Mouse (Mus musculus) layer of hippocampus, adult 2 months (tissue): ENCODE results near the gene Arid1b. TPM values are rescaled to one million over a fixed set of nuclear protein-coding genes. Genes with fewer than 3 reads are reported as not detected.
"Not testable (repeated sequence)": the region's sequence is repeated elsewhere in the genome, so short reads cannot be mapped to it uniquely, and the experiment has no call there.

Source experiments
- DNase-seq, 2 experiments: peaks; one replicate each; pipeline ENCODE4 v3.0.0; 2022; ENCODE audit warnings: low spot score in 2 of 2
- H3K27ac ChIP-seq: fragments of 200-600 bp; 2 replicates; pipeline ENCODE4 v1.8.1; 2022
- H3K4me3 ChIP-seq: fragments of 200-600 bp; 2 replicates; pipeline ENCODE4 v1.8.1; 2022; ENCODE audit warnings: mild to moderate bottlenecking
- CTCF ChIP-seq: fragments of 200-600 bp; conservative IDR thresholded peaks from 2 replicates; pipeline ENCODE4 v1.8.1; 2022; ENCODE audit warnings: antibody characterized with exemption, mild to moderate bottlenecking, moderate library complexity
- total RNA-seq, 2 experiments: library from RNA; stranded (reverse); gene quantifications; 2 replicates each; pipeline ENCODE4 v1.2.3; 2021

Gene Arid1b
- total RNA-seq, 2 experiments from 2014 or later, result 114 to 119 TPM

DNA sequence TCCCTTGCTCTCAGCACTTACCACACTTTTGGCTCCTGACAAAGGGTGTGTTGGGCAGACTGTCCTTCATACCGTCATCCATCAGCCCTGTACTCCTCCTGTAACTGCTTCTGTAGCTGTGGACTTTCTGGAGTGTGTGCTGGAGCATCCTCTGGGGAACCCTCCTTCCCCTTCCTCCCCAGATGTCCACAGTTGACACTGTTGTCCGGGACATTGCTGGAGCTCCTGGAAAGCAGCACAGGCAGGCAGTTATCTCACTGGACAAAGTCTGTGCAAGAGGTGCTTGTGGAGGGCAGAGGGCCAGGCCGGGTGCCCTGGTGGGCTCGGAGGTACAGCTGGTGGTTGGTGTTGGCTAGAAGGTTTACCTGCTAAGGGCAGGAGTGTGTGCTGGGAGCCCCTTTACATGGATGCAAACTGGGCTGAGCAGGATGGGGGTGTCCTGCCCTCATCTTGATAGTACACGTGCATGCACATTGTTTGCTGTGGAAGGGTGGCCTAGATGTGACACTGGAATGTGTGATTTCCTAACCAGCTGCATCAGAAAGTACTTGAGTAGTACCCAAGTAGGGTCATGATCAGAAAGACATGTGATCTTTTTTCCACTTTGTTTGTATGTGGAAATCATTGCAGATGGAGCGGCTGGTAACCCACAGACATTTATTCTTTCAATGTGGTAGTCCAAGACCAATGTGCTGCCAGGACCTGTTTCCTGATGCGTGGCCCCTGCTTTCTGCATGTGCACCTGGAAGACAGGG, 80.8 kb downstream of the Arid1b start:
- H3K4me3 ChIP-seq, result no peak overlapping the region
- no peak for DNase-seq
- TF ChIP-seq CTCF, result no peak
- H3K27ac ChIP-seq, result no peak overlapping the region

DNA sequence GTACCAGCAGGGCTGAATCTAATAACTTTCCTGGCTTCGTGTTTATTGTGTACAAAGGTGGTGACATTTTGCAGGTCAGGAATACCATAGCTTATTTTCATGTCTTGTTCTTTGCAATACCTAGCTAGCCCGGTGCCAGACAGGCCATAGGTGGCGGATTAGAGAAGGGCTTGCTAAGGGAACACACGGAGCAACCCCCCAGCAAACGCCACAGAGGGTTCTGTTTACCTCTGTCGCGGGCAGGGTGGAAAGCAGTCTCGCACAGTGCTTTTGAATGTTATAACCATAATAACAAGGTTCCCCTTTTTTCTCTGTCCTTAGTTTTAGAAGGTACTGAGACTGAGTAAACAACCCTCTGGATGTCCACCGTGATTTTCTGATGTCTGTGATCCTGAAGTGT, 83.9 kb downstream of the Arid1b start:
- no peak for TF ChIP-seq CTCF
- Histone ChIP-seq H3K27ac (peak overlapping the region; percentile 37), H3K4me3 (no peak overlapping the region)
- no peak for DNase-seq

DNA sequence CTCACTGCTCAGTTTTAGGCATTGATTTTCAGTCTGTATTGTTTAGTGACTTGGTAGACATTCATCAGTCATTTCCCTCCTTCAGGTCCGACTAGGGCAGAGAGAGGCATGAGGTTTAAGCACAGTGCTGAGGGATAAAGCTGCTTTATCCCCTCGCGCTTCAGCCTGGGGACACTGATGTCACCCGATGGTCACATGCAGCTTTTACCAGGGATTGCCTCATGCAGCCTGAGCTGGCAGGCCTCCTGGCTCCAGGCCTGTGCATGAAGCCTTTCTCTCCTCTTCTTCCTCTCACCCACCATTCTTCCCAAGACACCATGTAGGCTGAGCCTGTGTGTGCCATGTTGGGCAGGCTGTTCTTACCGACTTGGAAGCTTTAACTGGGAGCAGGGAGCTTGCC, 84.4 kb downstream of the Arid1b start:
- H3K27ac ChIP-seq, result peak overlapping the region; percentile 37
- H3K4me3 ChIP-seq, result no peak overlapping the region
- no peak for DNase-seq
- no peak for TF ChIP-seq CTCF

DNA sequence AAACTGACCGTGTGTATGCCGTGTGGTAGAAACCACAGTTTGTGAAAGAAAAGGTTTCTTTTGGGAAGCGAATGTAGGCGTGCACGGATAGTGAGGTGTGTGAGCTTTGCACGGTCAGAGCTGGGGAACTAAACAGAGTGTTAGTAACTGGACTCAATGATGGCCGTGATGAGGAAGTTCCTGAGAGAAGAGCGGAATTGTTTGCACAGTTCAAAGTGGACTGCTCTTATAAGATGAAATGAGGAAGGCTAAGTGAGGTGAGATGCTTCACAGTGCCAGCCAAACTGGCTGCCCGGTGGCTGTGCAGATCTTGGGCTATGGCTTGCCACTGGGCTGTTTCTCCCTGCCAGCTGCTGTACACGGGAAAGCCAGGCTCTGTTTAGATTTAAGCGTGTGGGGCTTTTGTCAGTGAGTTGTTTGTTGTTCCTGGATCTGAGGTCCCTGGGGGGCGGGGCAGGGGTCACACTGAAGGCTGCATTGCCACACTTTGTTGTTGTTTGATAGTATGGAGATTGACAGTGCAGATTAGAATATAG, 86.8 kb downstream of the Arid1b start:
- no peak for TF ChIP-seq CTCF

DNA sequence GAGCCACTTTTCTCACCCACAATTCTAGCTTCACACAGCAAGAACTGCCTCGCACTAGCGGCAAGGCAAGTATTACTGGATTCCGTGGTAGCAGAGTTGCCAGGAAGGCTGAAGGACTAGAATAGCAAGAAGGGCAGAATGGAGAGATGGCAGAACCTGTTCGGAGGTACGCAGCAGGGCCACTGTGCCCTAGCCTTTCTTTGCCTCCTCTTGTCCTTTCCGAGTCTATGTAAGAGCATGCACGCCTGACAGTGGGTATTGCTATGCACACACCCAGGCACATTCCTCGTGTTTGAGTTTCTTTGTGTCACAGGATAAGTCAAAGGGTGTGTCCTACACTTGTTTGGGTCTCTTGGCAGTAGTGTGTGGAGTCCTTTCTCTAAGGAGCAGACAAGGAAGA, 88.1 kb downstream of the Arid1b start:
- Histone ChIP-seq H3K27ac (peak overlapping the region; percentile 81), H3K4me3 (no peak overlapping the region)
- no peak for TF ChIP-seq CTCF
- DNase-seq, result no peak

More for the DNA sequence above, 86.8 kb downstream of the Arid1b start:
- Histone ChIP-seq H3K4me3 (no peak overlapping the region), H3K27ac (peak overlapping the region; percentile 81)
- DNase-seq, result no peak

DNA sequence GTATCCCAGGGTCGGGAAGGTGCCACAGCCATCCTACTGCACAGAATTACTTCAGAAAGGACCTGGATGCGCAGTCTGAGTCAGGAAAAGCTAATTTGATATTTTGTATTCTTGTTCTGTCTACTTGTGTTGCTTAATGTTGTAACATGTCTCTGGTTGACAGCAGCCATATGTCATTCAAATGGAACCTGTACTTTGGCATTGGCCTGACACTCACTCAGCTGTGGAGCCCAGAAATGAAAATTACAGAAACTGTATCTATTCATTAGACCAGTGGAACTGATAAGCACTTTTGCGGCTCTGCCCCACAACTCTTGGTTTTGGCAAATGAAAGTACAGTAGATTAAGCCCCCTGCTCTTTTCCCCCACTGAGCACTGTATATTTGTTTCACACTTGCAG, 89.4 kb downstream of the Arid1b start:
- no peak for TF ChIP-seq CTCF
- H3K27ac ChIP-seq, result peak overlapping the region; percentile 81
- no peak overlapping the region; the same call in 1 of the 2 replicates for H3K4me3 ChIP-seq
- no peak for DNase-seq

DNA sequence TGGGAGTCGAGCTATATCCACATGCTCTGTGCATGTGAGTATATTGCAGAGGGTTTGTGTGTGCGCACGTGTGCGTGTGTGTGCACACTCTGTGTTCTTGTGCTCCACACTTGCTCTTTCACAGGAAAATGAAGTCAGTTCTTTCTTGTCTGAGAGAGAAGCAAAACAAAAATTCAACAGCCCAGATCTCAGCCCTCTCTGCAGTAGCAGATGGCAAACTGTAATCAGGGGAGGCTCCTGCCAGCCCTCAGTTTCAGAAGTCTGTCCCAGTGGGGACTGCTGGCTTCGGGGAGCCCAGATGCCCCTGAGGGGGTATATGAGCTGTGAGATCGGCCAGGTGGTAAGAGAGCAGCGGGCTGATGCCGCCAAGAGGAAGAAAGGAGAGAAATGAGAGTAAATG, 90.0 kb downstream of the Arid1b start:
- DNase-seq, result peak; percentile 63 to 75
- Histone ChIP-seq H3K27ac (peak overlapping the region; percentile 81), H3K4me3 (no peak overlapping the region; the same call in 1 of the 2 replicates)
- no peak for TF ChIP-seq CTCF

DNA sequence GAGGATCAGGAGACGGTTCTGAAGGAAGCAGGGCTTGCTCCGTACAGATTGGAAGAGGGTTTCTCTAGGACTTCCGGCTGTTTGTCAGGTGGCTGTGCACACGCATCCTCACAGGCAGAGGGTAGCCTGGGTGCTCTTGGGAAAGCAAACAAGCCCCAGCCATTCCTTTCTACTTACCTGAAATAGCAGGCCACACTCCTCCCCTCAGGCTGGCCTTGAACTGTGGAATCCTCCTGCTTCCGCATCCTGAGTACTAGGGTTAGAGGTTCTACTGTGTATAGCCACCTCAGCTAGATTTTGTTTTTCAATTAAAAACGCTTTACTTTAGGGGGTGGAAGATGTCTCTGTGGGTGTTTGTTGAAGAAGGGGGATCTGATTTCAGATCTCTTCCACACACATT, 90.9 kb downstream of the Arid1b start:
- TF ChIP-seq CTCF, result no peak
- H3K27ac ChIP-seq, result peak overlapping the region; percentile 81

DNA sequence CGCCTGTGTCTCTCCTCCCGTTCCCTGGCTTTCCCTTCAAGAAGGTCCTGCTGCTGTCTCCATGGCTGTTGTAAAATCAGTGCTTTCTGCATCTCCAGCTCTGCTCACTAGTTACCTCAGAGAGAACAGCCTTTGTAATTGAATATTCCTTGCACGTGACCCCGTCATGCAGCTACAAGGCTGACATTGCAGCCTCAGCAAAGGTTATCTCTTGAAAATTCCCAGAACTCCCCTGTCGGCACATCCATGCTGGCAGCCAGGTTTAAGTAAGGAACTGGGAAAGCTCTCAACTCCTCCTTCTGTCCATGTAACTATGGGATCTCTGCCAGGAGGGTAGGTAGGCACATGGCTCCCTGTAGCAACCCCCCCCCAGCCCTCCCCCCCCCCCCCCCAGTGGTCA, 91.8 kb downstream of the Arid1b start:
- no peak overlapping the region for H3K4me3 ChIP-seq
- peak overlapping the region; percentile 64; the same call in 1 of the 2 replicates for H3K27ac ChIP-seq
- TF ChIP-seq CTCF, result no peak
- DNase-seq, result no peak

More for the DNA sequence above, 90.9 kb downstream of the Arid1b start:
- DNase-seq, result no peak
- H3K4me3 ChIP-seq, result no peak overlapping the region

DNA sequence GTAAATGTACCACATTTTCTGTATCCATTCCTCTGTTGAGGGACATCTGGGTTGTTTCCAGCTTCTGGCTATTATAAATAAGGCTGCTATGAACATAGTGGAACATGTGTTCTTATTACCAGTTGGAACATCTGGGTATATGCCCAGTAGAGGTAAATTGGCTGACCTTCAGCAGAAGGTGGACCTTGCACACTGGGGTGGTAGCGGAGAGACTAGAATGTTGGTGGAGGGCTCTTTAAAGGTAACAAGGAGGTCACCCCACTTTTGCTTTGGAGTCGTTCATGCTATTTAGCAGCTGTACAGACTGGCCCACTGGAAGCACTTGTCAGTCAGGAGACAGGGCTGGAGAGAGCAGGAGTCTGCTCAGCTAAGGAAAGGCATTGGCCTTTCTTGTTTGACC, 94.1 kb downstream of the Arid1b start:
- not testable (repeated sequence) for DNase-seq, H3K4me3 ChIP-seq, H3K27ac ChIP-seq

DNA sequence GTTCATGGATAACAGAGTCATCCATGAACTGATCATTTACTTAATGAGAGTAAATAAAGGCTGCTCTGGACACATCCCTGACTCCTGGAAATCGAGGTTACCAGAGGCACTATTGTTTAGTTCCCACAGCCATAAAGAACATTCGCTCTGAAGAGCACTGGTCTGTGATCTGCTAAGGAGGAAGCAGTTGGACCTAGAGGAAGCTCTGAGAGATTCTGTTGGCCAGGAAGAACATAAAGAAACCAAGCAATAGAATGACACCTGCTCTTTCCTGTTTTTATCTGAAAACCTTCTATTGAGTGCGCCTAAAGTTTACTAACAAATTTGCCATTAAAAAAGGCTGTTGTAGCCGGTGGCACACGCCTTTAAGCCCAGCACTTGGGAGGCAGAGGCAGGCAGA, 94.7 kb downstream of the Arid1b start:
- no peak for TF ChIP-seq CTCF
- no peak for DNase-seq
- Histone ChIP-seq H3K27ac (no peak overlapping the region), H3K4me3 (no peak overlapping the region)

DNA sequence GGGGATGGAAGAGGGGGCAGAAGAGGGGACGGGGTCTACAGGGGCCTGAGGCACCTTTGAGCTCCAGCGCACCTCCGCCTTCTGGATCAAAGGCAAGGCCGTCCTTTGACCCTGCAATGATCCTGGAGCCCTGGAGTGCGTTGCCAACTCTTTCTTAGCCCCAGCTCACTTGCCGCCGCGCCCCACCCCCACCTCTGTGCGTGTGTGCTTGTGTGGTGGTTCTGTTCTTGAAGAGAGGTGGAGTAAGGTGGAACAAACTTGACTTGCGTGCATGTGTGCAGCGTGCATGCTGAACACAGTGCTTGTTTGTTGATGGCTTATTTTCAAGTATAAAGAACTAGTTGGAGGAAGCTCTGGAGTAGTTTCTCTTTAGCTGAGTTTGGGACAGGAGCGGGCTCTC, 95.4 kb downstream of the Arid1b start:
- Histone ChIP-seq H3K27ac (no peak overlapping the region), H3K4me3 (no peak overlapping the region)
- DNase-seq, result no peak
- TF ChIP-seq CTCF, result no peak

DNA sequence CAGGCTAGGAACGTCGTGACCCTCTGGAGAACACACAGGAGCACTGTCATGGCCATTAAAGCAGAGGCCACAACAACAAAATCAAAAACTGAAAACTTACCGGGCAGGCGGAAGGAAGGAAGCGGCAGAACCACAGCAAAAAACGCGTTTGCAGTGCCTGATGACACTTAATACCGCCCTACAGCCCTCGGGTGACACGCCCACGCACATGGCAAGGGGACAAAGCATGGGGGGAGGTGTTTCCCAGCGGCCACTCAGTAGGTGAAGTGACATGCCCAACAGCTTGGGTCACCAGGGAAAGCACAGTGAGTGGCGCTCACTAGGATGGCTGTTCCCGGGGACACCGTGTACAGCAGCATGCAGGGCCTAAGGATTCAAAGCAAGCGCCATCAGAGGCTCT, 97.4 kb downstream of the Arid1b start:
- Histone ChIP-seq H3K27ac (0 out of 2 replicates have a peak overlapping the region, but pooled peaks have one; percentile 23), H3K4me3 (no peak overlapping the region)
- TF ChIP-seq CTCF, result no peak
- no peak for DNase-seq

DNA sequence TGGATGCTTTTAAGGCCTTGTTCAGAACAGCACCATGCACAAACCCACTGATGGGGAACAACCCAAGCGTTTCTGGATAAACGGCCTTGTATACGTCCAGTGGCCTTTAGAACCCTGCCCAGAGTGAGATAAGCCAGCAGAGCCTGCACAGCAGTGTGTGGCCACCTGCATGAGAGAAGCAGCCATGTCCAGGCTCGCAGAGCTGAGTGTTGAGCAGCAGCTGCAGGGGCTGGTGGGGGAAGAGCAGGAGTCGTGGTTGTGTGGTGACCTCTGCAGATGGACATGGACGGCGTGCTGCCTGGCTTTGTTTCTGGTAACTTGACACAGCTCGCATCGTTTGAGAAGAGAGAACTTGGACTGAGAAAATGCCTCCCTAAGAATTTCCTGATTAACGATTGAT, 97.8 kb downstream of the Arid1b start:
- Histone ChIP-seq H3K27ac (0 out of 2 replicates have a peak overlapping the region, but pooled peaks have one; percentile 23), H3K4me3 (no peak overlapping the region)
- no peak for DNase-seq
- TF ChIP-seq CTCF, result no peak

DNA sequence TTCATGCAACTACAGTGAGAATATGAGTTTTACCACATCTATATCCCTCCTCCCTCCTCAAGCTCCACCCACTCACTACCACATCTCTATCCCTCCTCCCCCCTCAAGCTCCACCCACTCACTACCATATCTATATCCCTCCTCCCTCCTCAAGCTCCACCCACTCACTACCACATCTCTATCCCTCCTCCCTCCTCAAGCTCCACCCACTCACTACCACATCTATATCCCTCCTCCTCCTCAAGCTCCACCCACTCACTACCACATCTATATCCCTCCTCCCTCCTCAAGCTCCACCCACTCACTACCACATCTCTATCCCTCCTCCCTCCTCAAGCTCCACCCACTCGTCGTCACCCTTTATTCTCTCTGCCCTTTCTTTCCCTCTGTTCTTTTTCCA, 99.2 kb downstream of the Arid1b start:
- not testable (repeated sequence) for DNase-seq, H3K4me3 ChIP-seq, H3K27ac ChIP-seq
